32 mouse cellular contexts compared by ENCODE assay signal in the genomic region with DNA sequence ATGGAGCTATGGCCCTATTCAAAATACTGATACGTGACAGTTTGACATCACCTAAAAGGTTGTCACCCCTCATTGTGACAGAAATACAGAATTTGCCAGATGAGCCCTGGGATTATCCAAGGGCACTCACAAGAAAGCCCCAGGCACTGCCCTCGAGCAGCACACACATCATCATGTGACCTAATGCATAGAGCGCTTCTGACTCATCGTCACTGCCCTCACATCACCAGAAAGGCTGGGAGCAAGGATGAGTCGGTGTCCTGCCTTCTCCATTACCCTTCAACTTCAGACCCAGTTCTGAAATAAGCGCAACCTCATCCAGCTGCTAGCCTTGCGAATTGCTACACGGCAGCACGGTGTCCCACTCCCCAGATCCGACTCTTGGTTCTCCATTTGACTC. TPM values are rescaled to one million over a fixed set of nuclear protein-coding genes. Genes with fewer than 3 reads are reported as not detected.
A peak's percentile ranks its signal among the peaks of the same experiment; 100 is the strongest.
DNase-seq lines count a peak whose midpoint lies in the region; ATAC-seq and TF ChIP-seq lines count a peak whose summit lies in the region.
"Had no signal": no experiment of that assay in that cellular context is flagged by ENCODE, and none has a peak within 500 bp of the region (broad histone marks: within the 10 kb centered on the region; RNA-seq: fewer than 3 reads in every experiment).

No protein-coding gene starts in this region.

- no peak overlapping the region for H3K27ac ChIP-seq in stomach, postnatal 0 days (replicated peaks)
- H3K27ac ChIP-seq in hindbrain, postnatal 0 days = no peak overlapping the region
- H3K27ac ChIP-seq: gastrocnemius, adult 2 months; heart, embryonic 15.5 days; hindbrain, embryonic 10.5 days; hindbrain, embryonic 13.5 days had no signal

- TF ChIP-seq CTCF in stomach, postnatal 0 days (IDR thresholded peaks at IDR 0.05; ENCODE audit: low read depth) = no peak
- no peak for TF ChIP-seq CTCF in hindbrain, postnatal 0 days (IDR thresholded peaks at IDR 0.05; ENCODE audit: low read depth)

- peaks cover 15% of the 10 kb centered on the region for H3K36me3 ChIP-seq in stomach, postnatal 0 days (ENCODE audit: control insufficient read depth, insufficient read depth, low read length)
- H3K36me3 ChIP-seq in hindbrain, postnatal 0 days (ENCODE audit: insufficient read depth, low read length) = peaks cover 31% of the 10 kb centered on the region

- no peaks in the 10 kb centered on the region for H3K9me3 ChIP-seq in stomach, postnatal 0 days (ENCODE audit: control insufficient read depth, low read length)
- H3K9me3 ChIP-seq in hindbrain, postnatal 0 days (ENCODE audit: low read length) = no peaks in the 10 kb centered on the region
- H3K9me3 ChIP-seq: heart, embryonic 12.5 days; heart, embryonic 15.5 days; hindbrain, embryonic 10.5 days; hindbrain, embryonic 13.5 days had no signal

- no peak for TF ChIP-seq EP300 in stomach, postnatal 0 days (optimal IDR thresholded peaks at IDR 0.05)

- 90% methylated on average over 10 of the region's 10 CpGs for whole genome bisulfite sequencing in stomach, postnatal 0 days
- WGBS in hindbrain, postnatal 0 days = 89% methylated on average over 10 of the region's 10 CpGs

- 0 out of 2 replicates have a peak overlapping the region, but pooled peaks have one; percentile 13 for H3K9ac ChIP-seq in stomach, postnatal 0 days (ENCODE audit: low read length)
- H3K9ac ChIP-seq in hindbrain, postnatal 0 days (replicated peaks; ENCODE audit: low read length) = no peak overlapping the region
- H3K9ac ChIP-seq: forebrain, postnatal 0 days; heart, embryonic 12.5 days; heart, embryonic 15.5 days; hindbrain, embryonic 13.5 days had no signal

- no peak overlapping the region for H3K4me2 ChIP-seq in stomach, postnatal 0 days (replicated peaks; ENCODE audit: low read depth)
- no peak overlapping the region for H3K4me2 ChIP-seq in hindbrain, postnatal 0 days (ENCODE audit: low read depth, low read length)
- H3K4me2 ChIP-seq: heart, embryonic 12.5 days; heart, embryonic 15.5 days; hindbrain, embryonic 13.5 days had no signal

- DNase-seq in 416B (ENCODE audit: low read depth) (peak; percentile 43), NIH3T3 (ENCODE audit: low read depth) (peak; percentile 57)
- peak; percentile 28 for DNase-seq in brain, adult 2 months (ENCODE audit: low read depth, low spot score)
- no peak for DNase-seq in stomach, postnatal 0 days (ENCODE audit: low spot score)
- DNase-seq in adrenal gland, postnatal 4 days (ENCODE audit: low spot score in 2 of 2) = no peak
- no peak for DNase-seq in hindbrain, postnatal 0 days (ENCODE audit: low spot score)
- DNase-seq in left cerebral cortex, adult 11 months (ENCODE audit: low spot score) = no peak
- DNase-seq: adrenal gland, adult 2 months; adrenal gland, postnatal 14 days; cerebellum, adult 11 months; cerebellum, adult 2 months; cerebellum, postnatal 10 days; cerebellum, postnatal 36 days; forebrain, postnatal 0 days; gastrocnemius, adult 2 months; gastrocnemius, postnatal 14 days; heart, adult 11 months; heart, postnatal 10 days; heart, postnatal 36 days; kidney, adult 18-20 months had no signal

- no peak for ATAC-seq in stomach, postnatal 0 days (ENCODE audit: low FRiP score, low TSS enrichment)
- no peak for ATAC-seq in hindbrain, postnatal 0 days
- ATAC-seq: forebrain, embryonic 14.5 days; forebrain, postnatal 0 days; hindbrain, embryonic 16.5 days; inflammation-experienced regulatory T-cells, adult 6 months; intestine, embryonic 16.5 days had no signal

- H3K4me3 ChIP-seq in stomach, postnatal 0 days (ENCODE audit: low read depth, low read length) = no peak overlapping the region
- H3K4me3 ChIP-seq in hindbrain, postnatal 0 days (ENCODE audit: low read length) = no peak overlapping the region
- H3K4me3 ChIP-seq: gastrocnemius, adult 2 months; heart, embryonic 12.5 days; heart, embryonic 15.5 days; hindbrain, embryonic 10.5 days; hindbrain, embryonic 13.5 days had no signal

- no peaks in the 10 kb centered on the region for H3K27me3 ChIP-seq in stomach, postnatal 0 days (ENCODE audit: control insufficient read depth, insufficient read depth, low read length)
- no peaks in the 10 kb centered on the region for H3K27me3 ChIP-seq in hindbrain, postnatal 0 days (ENCODE audit: insufficient read depth, low read length)
- H3K27me3 ChIP-seq: CH12.LX; heart, embryonic 12.5 days; heart, embryonic 15.5 days; hindbrain, embryonic 13.5 days had no signal

- no peaks in the 10 kb centered on the region for H3K4me1 ChIP-seq in stomach, postnatal 0 days (replicated peaks; ENCODE audit: control insufficient read depth, insufficient read depth)
- H3K4me1 ChIP-seq in hindbrain, postnatal 0 days (ENCODE audit: insufficient read depth, low read length) = 0 out of 2 replicates have a peak, but pooled peaks cover 3% of the 10 kb centered on the region

RNA-seq across cellular contexts. Expression of a gene that starts 4.9 kb away (rescaled TPM):
- 29.0 and 30.0 TPM in 2 replicates for polyA plus RNA-seq in stomach, postnatal 0 days (2015; fragmentation: Nextera tagmentation; extraction: Ambion mirVana)
- 10 to 100 TPM; 31.7 to 34.3 TPM for total RNA-seq in adrenal gland, postnatal 4 days (2021)
- total RNA-seq in hindbrain, postnatal 0 days (2014; rRNA removed) = 71.9 and 103 TPM in 2 replicates
- polyA plus RNA-seq in hindbrain, postnatal 0 days (2015; fragmentation: Nextera tagmentation; extraction: Ambion mirVana) = 38.4 and 39.4 TPM in 2 replicates

RNA-seq across cellular contexts. Expression of a gene that starts 19.9 kb away (rescaled TPM):
- 25.2 and 33.3 TPM in 2 replicates for polyA plus RNA-seq in stomach, postnatal 0 days (2015; fragmentation: Nextera tagmentation; extraction: Ambion mirVana)
- total RNA-seq in adrenal gland, postnatal 4 days (2021) = 1 to 10 TPM; 7.8 to 9.3 TPM
- total RNA-seq in hindbrain, postnatal 0 days (2014; rRNA removed) = 5.0 and 5.8 TPM in 2 replicates
- 5.7 and 7.7 TPM in 2 replicates for polyA plus RNA-seq in hindbrain, postnatal 0 days (2015; fragmentation: Nextera tagmentation; extraction: Ambion mirVana)

RNA-seq across cellular contexts. Expression of a gene that starts 43.0 kb away (rescaled TPM):
- polyA plus RNA-seq in stomach, postnatal 0 days (2015; fragmentation: Nextera tagmentation; extraction: Ambion mirVana) = 0.01 TPM in 1 of 2 replicates, not detected in the other
- under 1 TPM; 0.11 to 0.40 TPM for total RNA-seq in adrenal gland, postnatal 4 days (2021)
- total RNA-seq in hindbrain, postnatal 0 days (2014; rRNA removed) = not detected in 2 replicates
- not detected in 2 replicates for polyA plus RNA-seq in hindbrain, postnatal 0 days (2015; fragmentation: Nextera tagmentation; extraction: Ambion mirVana)
- total RNA-seq: forebrain, postnatal 0 days; gastrocnemius, adult 2 months; gastrocnemius, postnatal 4 days; MEL had no signal
- polyA plus RNA-seq: adrenal gland, adult 2 months; cerebellum, adult 2 months; cortical plate, adult 2 months; forebrain, embryonic 14.5 days; forebrain, postnatal 0 days; inflammation-experienced regulatory T-cells, adult 6 months had no signal

Comparison
In these comparisons a context has a peak if more than half of its experiments do, and no peak if none do; other contexts are left out.
1. DNase-seq: peak in 416B (single experiment), NIH3T3 (single experiment) and brain, adult 2 months (single experiment); none in stomach, postnatal 0 days (single experiment), adrenal gland, postnatal 4 days (0 of 2), hindbrain, postnatal 0 days (single experiment) and left cerebral cortex, adult 11 months (single experiment).